Mouse (Mus musculus): ENCODE measurements around the gene Ska3. TPM values are rescaled to one million over a fixed set of nuclear protein-coding genes. Genes with fewer than 3 reads are reported as not detected.

Gene Ska3
- total and polyA plus RNA-seq, 3 experiments = 14.7 to 46.3 (median 40.2) TPM

DNA sequence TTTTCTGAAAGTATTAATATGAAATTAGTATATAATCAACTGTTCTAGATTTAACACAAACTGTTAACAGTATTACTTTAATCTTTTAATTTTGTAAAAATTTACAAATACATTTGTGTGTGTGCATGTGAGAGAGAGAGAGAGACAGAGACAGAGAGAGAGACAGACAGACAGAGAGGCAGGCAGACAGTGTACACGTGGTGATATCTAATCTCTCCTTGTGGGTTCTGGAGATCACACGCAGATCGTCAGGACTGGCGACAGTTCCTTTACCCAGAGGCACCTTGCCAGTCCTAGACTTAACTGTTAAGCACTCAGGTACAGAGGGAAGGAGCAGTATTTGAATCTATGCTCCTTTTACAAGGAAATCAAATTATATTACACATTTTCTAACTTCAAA, 5.1 kb downstream of the Ska3 start:
- Histone ChIP-seq H3K9me3 (replicated peaks; ENCODE audit: low read length) (no peaks in the 10 kb centered on the region), H3K4me2 (ENCODE audit: insufficient read depth, low read depth, poor library complexity, severe bottlenecking) (no peak overlapping the region), H3K27ac (ENCODE audit: insufficient read depth, low read depth) (no peak overlapping the region), H3K4me3 (replicated peaks in 1 of 3; ENCODE audit: low read depth in 2 of 3, low read length in 2 of 3, poor library complexity in 1 of 3) (no peak overlapping the region), H3K4me1 (ENCODE audit: control insufficient read depth in 1 of 2, insufficient read depth in 2 of 2) (peaks cover 2 to 29% of the 10 kb centered on the region in 2 experiments; a peak in 3 of 4 replicates), H3K36me3 (replicated peaks in 1 of 2; ENCODE audit: control insufficient read depth in 1 of 2, insufficient read depth in 1 of 2, low read length in 1 of 2) (peaks cover 40 to 74% of the 10 kb centered on the region in 2 experiments), H3K27me3 (replicated peaks) (no peaks in the 10 kb centered on the region), H3K9ac (ENCODE audit: insufficient read depth, low read depth) (no peak overlapping the region), H3K79me2 (replicated peaks; ENCODE audit: control insufficient read depth, extremely low read depth, insufficient read depth, poor library complexity, severe bottlenecking) (peaks cover 27% of the 10 kb centered on the region)
- DNase-seq (ENCODE audit: extremely low read depth) = no peak
- in situ Hi-C loops (cut with MboI; ENCODE audit: low pct_ligation_motif_present, low pct_unique_long_range_greater_than_20kb, low sequenced_read_pairs) (no loop called here), dilution Hi-C loops (cut with MboI; ENCODE audit: extremely low pct_ligation_motif_present, extremely low pct_unique_long_range_greater_than_20kb, low sequenced_read_pairs) (no loop called here)
- no peak for TF ChIP-seq MAZ (IDR thresholded peaks at IDR 0.05; ENCODE audit: low read depth, low read length)
- no peak for TF ChIP-seq PAX5 (IDR thresholded peaks at IDR 0.05; ENCODE audit: low read length)
- TF ChIP-seq IRF4 (IDR thresholded peaks at IDR 0.05; ENCODE audit: low read depth, low read length) = no peak

DNA sequence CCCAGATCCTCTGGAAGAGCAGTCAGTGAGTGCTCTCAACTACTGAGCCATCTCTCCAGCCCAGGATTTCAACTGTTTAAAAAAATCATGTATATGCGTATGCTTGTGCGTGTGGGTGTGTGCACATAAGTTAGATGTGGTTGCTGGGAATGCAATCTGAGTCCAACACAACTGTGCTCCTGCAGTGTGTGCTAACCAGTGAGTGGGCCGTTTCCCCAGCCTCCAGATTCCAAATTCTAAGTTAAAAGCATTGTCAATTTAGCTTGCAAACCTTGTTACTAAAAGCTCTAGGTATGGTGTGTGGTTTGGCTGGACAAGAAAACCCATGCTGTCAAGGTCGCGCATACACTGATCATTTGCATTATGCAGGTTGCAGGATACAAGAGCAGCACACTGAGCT, 14.1 kb downstream of the Ska3 start:
- H3K9me3 ChIP-seq (replicated peaks; ENCODE audit: low read length) = peaks cover 20% of the 10 kb centered on the region
- in situ Hi-C loops (cut with MboI; ENCODE audit: low pct_ligation_motif_present, low pct_unique_long_range_greater_than_20kb, low sequenced_read_pairs) = no loop called here
- H3K9ac ChIP-seq (ENCODE audit: insufficient read depth, low read depth) = no peak overlapping the region
- no peak overlapping the region for H3K4me2 ChIP-seq (ENCODE audit: insufficient read depth, low read depth, poor library complexity, severe bottlenecking)
- dilution Hi-C loops (cut with MboI; ENCODE audit: extremely low pct_ligation_motif_present, extremely low pct_unique_long_range_greater_than_20kb, low sequenced_read_pairs) = no loop called here
- H3K27ac ChIP-seq (ENCODE audit: insufficient read depth, low read depth) = no peak overlapping the region
- no peak for TF ChIP-seq ZKSCAN1 (IDR thresholded peaks at IDR 0.05; ENCODE audit: borderline replicate concordance, low read depth, low read length)
- TF ChIP-seq SIN3A (IDR thresholded peaks at IDR 0.05; ENCODE audit: low read length) = no peak
- no peak for TF ChIP-seq IRF4 (IDR thresholded peaks at IDR 0.05; ENCODE audit: low read depth, low read length)
- no peak for TF ChIP-seq CTCF (conservative IDR thresholded peaks at IDR 0.05 in 1 of 2, IDR thresholded peaks at IDR 0.05 in 1 of 2; ENCODE audit: low read depth in 2 of 2, low read length in 2 of 2)
- TF ChIP-seq TCF12 (IDR thresholded peaks at IDR 0.05; ENCODE audit: low read depth, low read length) = no peak
- no peak for TF ChIP-seq RAD21 (IDR thresholded peaks at IDR 0.05; ENCODE audit: low read depth, low read length)
- TF ChIP-seq ZMIZ1 (IDR thresholded peaks at IDR 0.05; ENCODE audit: low read depth, low read length) = no peak
- TF ChIP-seq ZC3H11A (IDR thresholded peaks at IDR 0.05; ENCODE audit: low read depth, low read length) = no peak
- no peak for TF ChIP-seq JUND (conservative IDR thresholded peaks at IDR 0.05; ENCODE audit: low read depth, low read length)
- no peak for TF ChIP-seq POLR2A (IDR thresholded peaks at IDR 0.05; ENCODE audit: low read depth, low read length)
- no peak for TF ChIP-seq TBP (conservative IDR thresholded peaks at IDR 0.05; ENCODE audit: low read depth, low read length)
- TF ChIP-seq UBTF (IDR thresholded peaks at IDR 0.05; ENCODE audit: low read depth, low read length) = no peak
- no peak for TF ChIP-seq NRF1 (IDR thresholded peaks at IDR 0.05; ENCODE audit: low read depth, low read length)
- TF ChIP-seq MAZ (IDR thresholded peaks at IDR 0.05; ENCODE audit: low read depth, low read length) = no peak
- TF ChIP-seq KAT2A (IDR thresholded peaks at IDR 0.05; ENCODE audit: insufficient replicate concordance, low read length) = no peak
- no peak for TF ChIP-seq USF1 (IDR thresholded peaks at IDR 0.05; ENCODE audit: low read depth, low read length)
- TF ChIP-seq MYC (IDR thresholded peaks at IDR 0.05; ENCODE audit: low read depth, low read length) = no peak
- TF ChIP-seq MAFK (IDR thresholded peaks at IDR 0.05; ENCODE audit: insufficient replicate concordance, low read length) = no peak
- no peak for TF ChIP-seq USF2 (conservative IDR thresholded peaks at IDR 0.05; ENCODE audit: low read depth, low read length)
- TF ChIP-seq SMC3 (IDR thresholded peaks at IDR 0.05; ENCODE audit: low read depth, low read length) = no peak
- no peaks in the 10 kb centered on the region for H3K27me3 ChIP-seq (replicated peaks)
- no peak for DNase-seq (ENCODE audit: extremely low read depth)
- H3K4me1 ChIP-seq (ENCODE audit: control insufficient read depth in 1 of 2, insufficient read depth in 2 of 2) = no peaks in the 10 kb centered on the region
- H3K4me3 ChIP-seq (replicated peaks in 1 of 3; ENCODE audit: low read depth in 2 of 3, low read length in 2 of 3, poor library complexity in 1 of 3) = no peak overlapping the region
- H3K36me3 ChIP-seq (replicated peaks in 1 of 2; ENCODE audit: control insufficient read depth in 1 of 2, insufficient read depth in 1 of 2, low read length in 1 of 2) = peaks cover 62 to 91% of the 10 kb centered on the region in 2 experiments
- H3K79me2 ChIP-seq (replicated peaks; ENCODE audit: control insufficient read depth, extremely low read depth, insufficient read depth, poor library complexity, severe bottlenecking) = 0 out of 2 replicates have a peak, but pooled peaks cover 2% of the 10 kb centered on the region
